Mouse (Mus musculus): ENCODE measurements around the gene Slc1a2. TPM values are rescaled to one million over a fixed set of nuclear protein-coding genes. Genes with fewer than 3 reads are reported as not detected.

The Slc1a2 gene
- total and polyA plus RNA-seq, 3 experiments = 0.12 to 0.50 (median 0.29) TPM

DNA sequence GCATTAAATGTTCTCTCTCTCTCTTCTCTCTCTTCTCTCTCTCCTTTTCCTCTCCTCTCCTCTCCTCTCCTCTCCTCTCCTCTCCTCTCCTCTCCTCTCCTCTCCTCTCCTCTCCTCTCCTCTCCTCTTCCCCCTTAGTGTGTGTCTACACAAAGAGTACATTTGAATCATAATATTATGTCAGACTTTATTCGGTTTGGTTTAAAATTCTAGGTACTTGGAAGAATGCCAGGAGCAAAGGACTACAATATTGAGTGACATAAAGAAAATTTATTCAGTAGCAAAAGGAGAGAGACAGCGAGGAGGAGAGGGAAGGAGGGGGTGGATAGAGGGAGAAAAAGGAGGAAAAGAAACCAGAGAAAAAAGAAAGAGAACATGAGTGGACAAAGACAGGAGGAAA, 19.8 kb upstream of the Slc1a2 start:
- WGBS = 71% methylated on average over 2 of the region's 2 CpGs
- Histone ChIP-seq H3K9ac (ENCODE audit: low read depth, low read length) (no peak overlapping the region), H3K4me1 (ENCODE audit: control insufficient read depth, insufficient read depth, low read length) (no peaks in the 10 kb centered on the region; the same call in 1 of the 2 replicates), H3K36me3 (ENCODE audit: control insufficient read depth, insufficient read depth, low read length) (no peaks in the 10 kb centered on the region), H3K27me3 (ENCODE audit: control insufficient read depth, insufficient read depth, low read length) (no peaks in the 10 kb centered on the region), H3K4me3 (no peak overlapping the region), H3K79me2 (replicated peaks; ENCODE audit: control insufficient read depth, insufficient read depth, low read length) (no peaks in the 10 kb centered on the region), H3K27ac (no peak overlapping the region)
- DNase-seq = no peak
- TF ChIP-seq EP300 (IDR thresholded peaks at IDR 0.05; ENCODE audit: insufficient read depth, low read depth, low read length) (no peak), CTCF (IDR thresholded peaks at IDR 0.05) (no peak), POLR2A (IDR thresholded peaks at IDR 0.05; ENCODE audit: insufficient read depth, low read depth, low read length) (no peak)
- intact Hi-C loops (cut with DNase I) = no loop called here

DNA sequence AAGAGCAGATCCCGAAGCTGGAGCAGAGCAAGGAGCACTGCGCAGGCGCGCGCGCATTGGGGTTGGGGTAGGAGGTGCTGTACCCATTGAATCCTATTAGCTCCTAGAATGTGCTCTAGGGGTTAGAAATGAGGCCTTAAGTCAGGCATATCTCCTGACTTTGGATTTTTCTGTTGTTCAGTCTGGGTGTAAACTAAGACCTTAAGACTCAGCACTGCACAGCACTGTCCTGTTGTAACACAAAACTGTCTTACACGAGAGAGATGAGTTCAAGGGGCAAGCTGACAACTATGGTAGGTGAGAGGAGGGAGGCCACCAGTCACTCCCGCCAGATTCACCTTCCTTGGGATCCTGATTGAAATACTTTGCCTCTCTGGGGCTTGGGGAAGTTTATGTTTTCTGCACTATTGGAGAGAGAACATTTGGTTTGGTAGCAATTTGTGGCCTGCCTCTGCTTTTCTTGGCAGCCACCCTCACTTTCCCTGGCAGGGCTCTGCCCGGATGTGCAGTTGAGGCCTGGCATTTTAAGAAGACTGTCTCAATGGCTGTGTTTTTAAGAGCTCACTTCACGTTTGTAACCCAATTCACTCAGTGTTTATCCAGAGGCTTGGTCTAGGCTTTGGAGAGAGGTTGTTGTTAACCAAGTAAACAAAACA, 9.5 kb upstream of the Slc1a2 start:
- H3K79me2 ChIP-seq (replicated peaks; ENCODE audit: control insufficient read depth, insufficient read depth, low read length) = no peaks in the 10 kb centered on the region
- intact Hi-C loops (cut with DNase I) = no loop called here
- WGBS = 79% methylated on average over 10 of the region's 10 CpGs
- no peak for TF ChIP-seq CTCF (IDR thresholded peaks at IDR 0.05)
- TF ChIP-seq EP300 (IDR thresholded peaks at IDR 0.05; ENCODE audit: insufficient read depth, low read depth, low read length) = no peak
- no peak for TF ChIP-seq POLR2A (IDR thresholded peaks at IDR 0.05; ENCODE audit: insufficient read depth, low read depth, low read length)
- H3K4me3 ChIP-seq = no peak overlapping the region
- no peaks in the 10 kb centered on the region for H3K36me3 ChIP-seq (ENCODE audit: control insufficient read depth, insufficient read depth, low read length)
- H3K9ac ChIP-seq (ENCODE audit: low read depth, low read length) = no peak overlapping the region
- H3K27me3 ChIP-seq (ENCODE audit: control insufficient read depth, insufficient read depth, low read length) = no peaks in the 10 kb centered on the region
- DNase-seq = no peak
- no peaks in the 10 kb centered on the region; the same call in 1 of the 2 replicates for H3K4me1 ChIP-seq (ENCODE audit: control insufficient read depth, insufficient read depth, low read length)
- no peak overlapping the region for H3K27ac ChIP-seq

DNA sequence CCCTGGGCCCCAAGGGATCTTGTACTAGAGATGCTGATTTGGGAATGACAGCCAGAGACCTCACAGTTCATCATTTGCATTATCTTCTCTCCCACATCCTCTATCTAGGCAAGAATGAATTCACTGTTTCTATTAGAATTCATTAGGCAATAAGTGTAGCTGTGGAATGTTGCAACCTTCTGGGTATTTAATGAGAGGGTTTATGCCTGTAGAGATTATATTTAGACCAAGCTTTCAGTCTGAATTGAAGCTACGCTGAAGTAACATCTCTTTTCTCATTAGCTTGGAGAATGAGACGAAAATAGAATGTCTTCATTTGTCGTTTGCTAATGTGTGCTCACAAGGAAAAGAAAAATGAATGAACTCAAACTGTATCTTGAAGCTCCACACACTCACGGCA, 8.1 kb upstream of the Slc1a2 start:
- no peak for TF ChIP-seq POLR2A (IDR thresholded peaks at IDR 0.05; ENCODE audit: insufficient read depth, low read depth, low read length)
- TF ChIP-seq EP300 (IDR thresholded peaks at IDR 0.05; ENCODE audit: insufficient read depth, low read depth, low read length) = no peak
- TF ChIP-seq CTCF (IDR thresholded peaks at IDR 0.05) = no peak
- H3K27ac ChIP-seq = no peak overlapping the region
- no peaks in the 10 kb centered on the region for H3K79me2 ChIP-seq (replicated peaks; ENCODE audit: control insufficient read depth, insufficient read depth, low read length)
- H3K4me1 ChIP-seq (ENCODE audit: control insufficient read depth, insufficient read depth, low read length) = no peaks in the 10 kb centered on the region; the same call in 1 of the 2 replicates
- intact Hi-C loops (cut with DNase I) = no loop called here
- no peak overlapping the region for H3K4me3 ChIP-seq
- H3K9ac ChIP-seq (ENCODE audit: low read depth, low read length) = no peak overlapping the region
- DNase-seq = no peak
- H3K36me3 ChIP-seq (ENCODE audit: control insufficient read depth, insufficient read depth, low read length) = no peaks in the 10 kb centered on the region
- WGBS = 71% methylated on average over 4 of the region's 4 CpGs
- H3K27me3 ChIP-seq (ENCODE audit: control insufficient read depth, insufficient read depth, low read length) = no peaks in the 10 kb centered on the region

DNA sequence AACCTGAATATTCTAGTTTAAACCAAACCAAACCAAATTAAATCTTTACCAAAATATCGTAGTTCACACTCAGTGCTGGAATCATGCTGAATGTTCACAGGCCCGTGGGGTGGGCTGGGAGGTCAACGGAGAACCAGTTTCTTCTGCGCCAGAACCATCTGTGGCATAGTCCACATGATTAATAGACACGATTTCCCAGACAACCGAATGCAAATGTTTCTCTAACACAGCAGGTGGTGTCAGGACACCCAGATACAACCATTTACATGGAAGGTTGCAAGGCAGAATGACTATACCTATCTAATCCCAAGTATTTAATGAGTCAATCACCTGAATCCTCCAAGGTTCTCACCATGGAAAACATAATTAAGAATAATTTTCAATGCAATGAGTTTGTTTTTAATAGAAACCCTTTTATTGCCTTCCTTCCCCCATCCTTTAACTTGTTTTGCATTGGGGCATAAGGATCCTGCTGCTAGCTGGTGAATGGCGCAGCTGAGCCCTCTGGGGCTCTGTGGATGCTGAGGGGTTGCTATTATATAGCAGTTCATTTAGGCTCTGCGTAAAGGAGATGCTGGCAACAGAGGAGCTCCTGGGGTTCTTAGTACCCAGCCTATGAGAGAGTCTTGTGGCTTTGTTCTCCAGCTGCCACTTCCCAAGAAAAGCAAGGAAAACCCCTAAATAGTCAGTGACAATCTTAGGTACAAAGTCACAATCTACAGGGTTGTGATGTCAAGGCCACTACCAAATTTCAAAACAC, 2.3 kb upstream of the Slc1a2 start:
- Histone ChIP-seq H3K9ac (ENCODE audit: low read depth, low read length) (no peak overlapping the region), H3K36me3 (ENCODE audit: control insufficient read depth, insufficient read depth, low read length) (no peaks in the 10 kb centered on the region), H3K4me1 (ENCODE audit: control insufficient read depth, insufficient read depth, low read length) (no peaks in the 10 kb centered on the region), H3K79me2 (replicated peaks; ENCODE audit: control insufficient read depth, insufficient read depth, low read length) (no peaks in the 10 kb centered on the region), H3K27ac (no peak overlapping the region), H3K27me3 (ENCODE audit: control insufficient read depth, insufficient read depth, low read length) (peaks cover 6% of the 10 kb centered on the region), H3K4me3 (no peak overlapping the region)
- intact Hi-C loops (cut with DNase I) = no loop called here
- WGBS = 77% methylated on average over 8 of the region's 8 CpGs
- no peak for TF ChIP-seq POLR2A (IDR thresholded peaks at IDR 0.05; ENCODE audit: insufficient read depth, low read depth, low read length)
- TF ChIP-seq CTCF (IDR thresholded peaks at IDR 0.05) = no peak
- no peak for DNase-seq

DNA sequence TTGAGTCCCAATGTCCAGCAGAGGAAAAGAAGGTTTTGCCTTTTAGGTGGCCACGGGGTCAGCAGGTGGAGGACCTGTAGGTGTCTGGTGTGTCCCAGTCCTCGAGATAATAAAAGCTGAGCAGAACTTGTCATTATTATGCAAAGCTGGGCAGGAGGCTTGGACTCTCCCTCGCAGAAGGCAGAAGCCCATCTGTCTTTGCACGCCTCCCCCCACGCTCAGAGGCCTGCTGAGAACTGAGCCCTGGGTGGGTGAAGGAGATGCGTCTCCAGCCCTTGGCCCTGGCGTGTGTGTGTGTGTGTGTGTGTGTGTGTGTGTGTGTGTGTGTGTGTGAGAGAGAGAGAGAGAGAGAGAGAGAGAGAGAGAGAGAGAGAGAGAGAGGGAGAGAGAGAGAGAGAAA, 733 bp upstream of the Slc1a2 start:
- intact Hi-C loops (cut with DNase I) = no loop called here
- peaks cover 6% of the 10 kb centered on the region for H3K27me3 ChIP-seq (ENCODE audit: control insufficient read depth, insufficient read depth, low read length)
- H3K36me3 ChIP-seq (ENCODE audit: control insufficient read depth, insufficient read depth, low read length) = no peaks in the 10 kb centered on the region
- DNase-seq = no peak
- H3K4me1 ChIP-seq (ENCODE audit: control insufficient read depth, insufficient read depth, low read length) = no peaks in the 10 kb centered on the region
- no peaks in the 10 kb centered on the region for H3K79me2 ChIP-seq (replicated peaks; ENCODE audit: control insufficient read depth, insufficient read depth, low read length)
- 55% methylated on average over 7 of the region's 7 CpGs for WGBS
- H3K9ac ChIP-seq (ENCODE audit: low read depth, low read length) = no peak overlapping the region
- no peak for TF ChIP-seq POLR2A (IDR thresholded peaks at IDR 0.05; ENCODE audit: insufficient read depth, low read depth, low read length)
- H3K4me3 ChIP-seq = no peak overlapping the region
- H3K27ac ChIP-seq = no peak overlapping the region

Measured in heart, adult 2 months (tissue).